Mouse (Mus musculus) MEL (cell line): ENCODE measurements around the gene Hoxd1. TPM values are rescaled to one million over a fixed set of nuclear protein-coding genes. Genes with fewer than 3 reads are reported as not detected.

Experiments
- DNase-seq: peaks from one replicate; pipeline ENCODE4 v3.0.0; 2011; ENCODE audit warnings: low read depth, low spot score
- H3K27ac ChIP-seq: 2 replicates; pipeline ENCODE4 v1.5.1; 2012; ENCODE audit warnings: low read depth, mild to moderate bottlenecking, control low read depth, low read length, moderate library complexity; ENCODE audit not compliant: control insufficient read depth
- H3K27me3 ChIP-seq, 2 experiments: fragments of 150-350 bp in 1 of 2; sonication (generic) in 1 of 2; 2 replicates each; pipeline ENCODE4 v1.6.1; 2012; ENCODE audit warnings: low read length in 2 of 2, mild to moderate bottlenecking in 2 of 2, improper control_type of control experiment in 1 of 2, moderate library complexity in 1 of 2; ENCODE audit not compliant: insufficient read depth in 2 of 2, control insufficient read depth in 1 of 2
- H3K36me3 ChIP-seq, 2 experiments: 2 replicates each; pipeline ENCODE4 v1.6.1; 2012 to 2014; ENCODE audit warnings: low read length in 2 of 2, improper control_type of control experiment in 1 of 2, inconsistent platforms in 1 of 2, mild to moderate bottlenecking in 1 of 2; ENCODE audit not compliant: insufficient read depth in 2 of 2, control insufficient read depth in 1 of 2
- H3K4me1 ChIP-seq, 2 experiments: fragments of 150-350 bp in 1 of 2; sonication (generic) in 1 of 2; 2 replicates each; pipeline ENCODE4 v1.6.1; 2012; ENCODE audit warnings: low read length in 2 of 2, improper control_type of control experiment in 1 of 2, mild to moderate bottlenecking in 1 of 2; ENCODE audit not compliant: insufficient read depth in 2 of 2, control insufficient read depth in 1 of 2
- H3K4me3 ChIP-seq, 2 experiments: fragments of 150-350 bp in 1 of 2; sonication (generic) in 1 of 2; 2 replicates each; pipeline ENCODE4 v1.5.1; 2012; ENCODE audit warnings: low read depth in 2 of 2, low read length in 2 of 2, mild to moderate bottlenecking in 2 of 2, moderate library complexity in 2 of 2, control low read depth in 1 of 2, improper control_type of control experiment in 1 of 2; ENCODE audit not compliant: control insufficient read depth in 1 of 2, insufficient read depth in 1 of 2
- H3K79me2 ChIP-seq: 2 replicates; pipeline ENCODE4 v1.6.1; 2012; ENCODE audit warnings: mild to moderate bottlenecking, low read length, moderate library complexity; ENCODE audit not compliant: control insufficient read depth, poor library complexity, insufficient read depth
- H3K9ac ChIP-seq: 2 replicates; pipeline ENCODE4 v1.6.1; 2012; ENCODE audit warnings: low read depth, mild to moderate bottlenecking, control low read depth, low read length, moderate library complexity; ENCODE audit not compliant: control insufficient read depth, poor library complexity, severe bottlenecking
- H3K9me3 ChIP-seq: fragments of 150-350 bp; sonication (generic); replicated peaks from 2 replicates; pipeline ENCODE4 v1.6.1; 2012; ENCODE audit warnings: mild to moderate bottlenecking, low read length, improper control_type of control experiment, moderate library complexity; ENCODE audit not compliant: insufficient read depth
- CHD2 ChIP-seq: IDR thresholded peaks from 2 replicates; pipeline ENCODE4 v1.6.1; 2011; ENCODE audit warnings: low read length, improper control_type of control experiment
- CTCF ChIP-seq, 3 experiments: IDR thresholded peaks in 2 of 3; conservative IDR thresholded peaks in 1 of 3; 2 replicates each; pipeline ENCODE4 v1.5.1; 2011 to 2012; ENCODE audit warnings: low read length in 3 of 3, low read depth in 2 of 3, mild to moderate bottlenecking in 2 of 3, improper control_type of control experiment in 1 of 3, inconsistent platforms in 1 of 3, mixed read lengths in 1 of 3, moderate library complexity in 1 of 3; ENCODE audit not compliant: control insufficient read depth in 1 of 3, insufficient read depth in 1 of 3, poor library complexity in 1 of 3, severe bottlenecking in 1 of 3
- E2F4 ChIP-seq: IDR thresholded peaks from 2 replicates; pipeline ENCODE4 v1.6.1; 2011; ENCODE audit warnings: low read depth, low read length, improper control_type of control experiment, borderline replicate concordance
- GABPA ChIP-seq: IDR thresholded peaks from 2 replicates; pipeline ENCODE4 v1.6.1; 2012; ENCODE audit warnings: low read depth, mild to moderate bottlenecking, inconsistent platforms, low read length, improper control_type of control experiment, moderate library complexity
- JUND ChIP-seq: IDR thresholded peaks from 2 replicates; pipeline ENCODE4 v1.6.1; 2011; ENCODE audit warnings: low read depth, mild to moderate bottlenecking, improper control_type of control experiment, low read length
- KAT2A ChIP-seq: conservative IDR thresholded peaks from 2 replicates; pipeline ENCODE4 v1.6.1; 2012; ENCODE audit warnings: low read depth, low read length, improper control_type of control experiment, inconsistent platforms
- MAX ChIP-seq: IDR thresholded peaks from 2 replicates; pipeline ENCODE4 v1.6.1; 2011; ENCODE audit warnings: low read length, improper control_type of control experiment
- MAZ ChIP-seq: IDR thresholded peaks from 2 replicates; pipeline ENCODE4 v1.6.1; 2012; ENCODE audit warnings: low read depth, mild to moderate bottlenecking, inconsistent platforms, low read length, improper control_type of control experiment
- MEF2A ChIP-seq: IDR thresholded peaks from 2 replicates; pipeline ENCODE4 v1.6.1; 2014; ENCODE audit warnings: low read depth, mild to moderate bottlenecking, inconsistent platforms, low read length, improper control_type of control experiment; ENCODE audit not compliant: poor library complexity, insufficient replicate concordance, severe bottlenecking; ENCODE audit errors: extremely low read depth
- MXI1 ChIP-seq: IDR thresholded peaks from 2 replicates; pipeline ENCODE4 v1.6.1; 2011; ENCODE audit warnings: mild to moderate bottlenecking, low read depth, low read length, improper control_type of control experiment
- MYB ChIP-seq: IDR thresholded peaks from 2 replicates; pipeline ENCODE4 v1.6.1; 2011; ENCODE audit warnings: mild to moderate bottlenecking, low read depth, low read length, improper control_type of control experiment
- POLR2A ChIP-seq, 2 experiments: IDR thresholded peaks; 2 replicates each; pipeline ENCODE4 v1.6.1; 2011 to 2012; ENCODE audit warnings: low read length in 2 of 2, mild to moderate bottlenecking in 2 of 2, control low read depth in 1 of 2, improper control_type of control experiment in 1 of 2, low read depth in 1 of 2, moderate library complexity in 1 of 2; ENCODE audit not compliant: control insufficient read depth in 1 of 2, insufficient read depth in 1 of 2, poor library complexity in 1 of 2
- POLR2AphosphoS2 ChIP-seq: IDR thresholded peaks from 2 replicates; pipeline ENCODE4 v1.6.1; 2011; ENCODE audit warnings: low read length, improper control_type of control experiment
- POLR2AphosphoS5 ChIP-seq: IDR thresholded peaks from 2 replicates; pipeline ENCODE4 v1.6.1; 2012; ENCODE audit warnings: low read depth, borderline replicate concordance, mild to moderate bottlenecking, inconsistent platforms, low read length, moderate library complexity, mixed read lengths
- RAD21 ChIP-seq: IDR thresholded peaks from 2 replicates; pipeline ENCODE4 v1.6.1; 2011; ENCODE audit warnings: mild to moderate bottlenecking, low read depth, low read length, improper control_type of control experiment
- RCOR1 ChIP-seq: IDR thresholded peaks from 2 replicates; pipeline ENCODE4 v1.6.1; 2012; ENCODE audit warnings: low read depth, mild to moderate bottlenecking, inconsistent platforms, low read length, improper control_type of control experiment
- SIN3A ChIP-seq: IDR thresholded peaks from 2 replicates; pipeline ENCODE4 v1.6.1; 2012; ENCODE audit warnings: low read length, improper control_type of control experiment, inconsistent platforms
- SMC3 ChIP-seq: IDR thresholded peaks from 2 replicates; pipeline ENCODE4 v1.6.1; 2011; ENCODE audit warnings: low read depth, low read length, improper control_type of control experiment
- TBP ChIP-seq: IDR thresholded peaks from 2 replicates; pipeline ENCODE4 v1.8.0; 2011; ENCODE audit warnings: low read depth, low read length, improper control_type of control experiment
- TCF12 ChIP-seq: IDR thresholded peaks from 2 replicates; pipeline ENCODE4 v1.6.1; 2014; ENCODE audit warnings: low read depth, mild to moderate bottlenecking, inconsistent platforms, low read length, improper control_type of control experiment, moderate library complexity
- USF2 ChIP-seq, 2 experiments: IDR thresholded peaks; 2 replicates each; pipeline ENCODE4 v1.6.1; 2011 to 2012; ENCODE audit warnings: improper control_type of control experiment in 2 of 2, low read length in 2 of 2, borderline replicate concordance in 1 of 2, inconsistent platforms in 1 of 2, low read depth in 1 of 2, mild to moderate bottlenecking in 1 of 2; ENCODE audit not compliant: insufficient read depth in 1 of 2
- ZKSCAN1 ChIP-seq: IDR thresholded peaks from 2 replicates; pipeline ENCODE4 v1.6.1; 2012; ENCODE audit warnings: low read depth, mild to moderate bottlenecking, inconsistent platforms, low read length, improper control_type of control experiment, moderate library complexity
- ZMIZ1 ChIP-seq: IDR thresholded peaks from 2 replicates; pipeline ENCODE4 v1.6.1; 2012; ENCODE audit warnings: low read depth, mild to moderate bottlenecking, inconsistent platforms, low read length, improper control_type of control experiment, moderate library complexity
- ZNF384 ChIP-seq: IDR thresholded peaks from 2 replicates; pipeline ENCODE4 v1.6.1; 2012; ENCODE audit warnings: low read depth, mild to moderate bottlenecking, inconsistent platforms, low read length, improper control_type of control experiment
- polyA plus RNA-seq, 2 experiments: library from polyadenylated mRNA; stranded (reverse) in 1 of 2; unstranded in 1 of 2; fragments of >175 nt in 1 of 2; fragments of >200 nt in 1 of 2; gene quantifications; 2 replicates each; pipeline versions ENCODE4 v1.2.1 to v1.2.4; 2012; ENCODE audit warnings: low replicate concordance in 2 of 2, low read depth in 1 of 2; ENCODE audit not compliant: insufficient read length in 2 of 2, insufficient read depth in 1 of 2, missing spikeins in 1 of 2
- total RNA-seq: library from RNA; depleted of rRNA; stranded (reverse); fragments of 300-350 nt; gene quantifications from 2 replicates; pipeline ENCODE4 v1.2.3, GENCODE M21; 2012

The Hoxd1 gene
- total and polyA plus RNA-seq, 3 experiments: not detected

DNA sequence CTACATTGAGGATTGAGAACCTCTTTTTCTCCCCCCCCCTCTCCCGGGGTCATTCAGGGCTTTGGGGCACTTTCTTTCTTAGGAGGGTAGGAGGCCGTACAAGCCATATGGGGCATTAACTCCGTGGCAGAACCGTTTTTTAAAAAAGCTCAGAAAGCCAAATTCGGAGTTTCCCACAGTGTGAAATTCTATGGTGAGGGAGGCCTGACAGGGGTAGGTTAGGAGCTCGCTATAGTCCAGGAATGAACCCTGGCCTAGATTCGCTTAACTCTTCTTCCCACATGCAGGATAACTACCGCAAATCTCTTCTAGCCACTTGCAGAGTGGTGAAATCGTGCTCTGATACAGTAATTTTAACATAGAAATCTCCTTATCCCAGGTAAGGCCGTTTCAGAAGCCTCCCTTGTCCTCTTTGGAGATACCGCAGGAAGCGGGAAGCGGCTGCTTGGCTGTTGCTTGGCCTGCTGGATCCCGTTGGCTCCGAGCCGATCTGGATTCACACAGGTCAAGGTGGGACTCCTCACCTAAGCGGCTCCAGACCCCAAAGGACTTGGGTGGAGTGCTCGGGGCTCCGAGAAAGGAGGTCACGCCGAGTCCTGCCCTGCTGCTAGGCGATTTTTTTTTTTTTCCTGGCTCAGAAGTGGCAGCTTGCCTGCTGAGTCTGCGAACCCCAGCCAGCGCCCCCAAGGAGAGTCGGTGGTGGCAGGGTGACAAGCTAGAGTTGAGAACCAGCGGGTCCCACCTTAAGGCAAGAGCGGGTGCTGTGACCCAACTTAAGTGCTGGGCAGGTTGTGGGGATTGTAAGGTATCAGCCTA lies 27.6 kb upstream of the Hoxd1 start:
- Histone ChIP-seq H3K9ac (no peak overlapping the region), H3K4me1 (no peaks in the 10 kb centered on the region), H3K4me3 (no peak overlapping the region), H3K9me3 (no peaks in the 10 kb centered on the region), H3K27ac (no peak overlapping the region), H3K27me3 (peaks cover 0 to under 1% of the 10 kb centered on the region in 2 experiments; a peak in 2 of 4 replicates), H3K36me3 (no peaks in the 10 kb centered on the region), H3K79me2 (no peaks in the 10 kb centered on the region)
- no peak for DNase-seq
- TF ChIP-seq CTCF (IDR thresholded peaks at IDR 0.05 in 2 of 3, conservative IDR thresholded peaks at IDR 0.05 in 1 of 3; ENCODE audit: control insufficient read depth in 1 of 3, insufficient read depth in 1 of 3, low read depth in 2 of 3, low read length in 3 of 3, poor library complexity in 1 of 3, severe bottlenecking in 1 of 3): no peak
- TF ChIP-seq CHD2: no peak
- no peak for TF ChIP-seq MXI1
- no peak for TF ChIP-seq POLR2AphosphoS2
- no peak for TF ChIP-seq MEF2A
- no peak for TF ChIP-seq ZNF384
- TF ChIP-seq JUND: no peak
- TF ChIP-seq RCOR1: no peak
- no peak for TF ChIP-seq POLR2A (IDR thresholded peaks at IDR 0.05; ENCODE audit: control insufficient read depth in 1 of 2, insufficient read depth in 1 of 2, low read depth in 1 of 2, low read length in 2 of 2, poor library complexity in 1 of 2)
- TF ChIP-seq SIN3A: no peak

DNA sequence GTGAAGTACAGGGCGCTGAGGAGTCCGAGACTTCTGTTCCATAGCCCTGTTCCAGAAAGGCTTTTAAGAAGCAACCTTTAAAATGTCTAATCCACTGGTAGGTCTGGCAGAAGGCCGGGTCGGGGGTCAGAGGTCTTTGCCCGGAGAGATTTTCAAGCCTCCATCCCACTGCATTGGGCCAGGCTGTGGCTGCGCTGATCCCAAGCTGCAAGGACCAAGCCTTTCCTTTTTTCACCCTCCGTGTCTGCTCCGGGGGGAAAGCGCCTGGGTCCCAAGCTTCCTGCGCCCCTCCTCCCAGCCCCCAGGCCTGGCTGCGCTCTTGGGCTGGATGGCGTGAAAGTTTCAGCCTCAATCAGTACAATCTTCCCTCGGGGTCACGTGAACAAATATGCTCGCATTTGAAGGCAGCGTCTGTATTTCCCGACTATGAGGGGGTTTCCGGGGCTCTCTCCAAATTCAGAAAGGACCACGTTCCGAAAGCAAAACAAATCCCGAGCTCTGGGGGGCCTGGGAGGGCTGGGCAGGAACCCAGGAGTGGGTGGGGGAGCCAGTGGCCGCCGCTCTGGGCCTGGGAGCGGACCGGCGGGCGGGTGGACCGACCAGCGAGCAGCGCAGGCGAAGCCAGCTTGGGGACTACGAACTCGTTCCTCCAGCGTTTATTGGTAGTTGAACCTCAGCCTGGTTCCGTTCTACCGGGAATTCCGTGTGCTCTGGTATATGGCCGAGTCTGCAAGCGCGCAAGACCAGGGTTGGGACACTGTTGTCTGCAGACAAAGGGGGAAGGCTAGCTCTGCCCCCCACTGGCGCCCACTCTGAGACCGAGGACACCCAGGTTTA lies 26.7 kb upstream of the Hoxd1 start:
- H3K4me1 ChIP-seq: no peaks in the 10 kb centered on the region

More for the DNA sequence above, 26.7 kb upstream of the Hoxd1 start:
- no peak for DNase-seq
- Histone ChIP-seq H3K9ac (no peak overlapping the region), H3K9me3 (no peaks in the 10 kb centered on the region), H3K36me3 (no peaks in the 10 kb centered on the region), H3K79me2 (no peaks in the 10 kb centered on the region), H3K4me3 (no peak overlapping the region), H3K27me3 (no peaks in the 10 kb centered on the region; a peak in 1 of 4 replicates), H3K27ac (no peak overlapping the region)
- TF ChIP-seq ZMIZ1 (no peak), JUND (no peak), MYB (no peak), RAD21 (no peak), USF2 (IDR thresholded peaks at IDR 0.05; ENCODE audit: borderline replicate concordance in 1 of 2, insufficient read depth in 1 of 2, low read depth in 1 of 2, low read length in 2 of 2) (no peak), MAZ (no peak), ZKSCAN1 (no peak), TBP (no peak), TCF12 (no peak), E2F4 (no peak), CHD2 (no peak), MEF2A (no peak), KAT2A (no peak), MAX (no peak), GABPA (no peak), POLR2AphosphoS5 (no peak), SMC3 (no peak), POLR2AphosphoS2 (no peak)
